ENCODE assay signal across 20 mouse cellular contexts in the genomic region with DNA sequence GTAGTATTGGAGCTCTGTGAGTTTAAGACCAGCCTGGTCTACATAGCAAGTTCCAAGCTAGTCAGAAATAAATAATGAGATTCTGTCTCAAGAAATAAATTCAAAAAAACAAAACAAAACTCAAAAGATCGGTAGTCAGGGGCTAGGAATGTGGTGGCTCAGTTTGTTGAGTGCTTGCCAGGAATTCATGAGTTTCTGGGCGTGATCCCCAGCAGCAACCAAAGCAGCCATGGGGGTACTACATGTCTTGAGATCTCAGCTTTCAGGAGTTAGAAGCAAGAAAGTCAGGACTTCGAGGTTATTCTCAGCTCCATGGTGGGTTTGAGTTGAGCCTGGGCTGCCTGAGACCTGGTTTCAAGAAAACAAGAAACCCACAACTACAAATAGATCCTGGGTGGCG. TPM values are rescaled to one million over a fixed set of nuclear protein-coding genes. Genes with fewer than 3 reads are reported as not detected.
A peak's percentile ranks its signal among the peaks of the same experiment; 100 is the strongest.
DNase-seq lines count a peak whose midpoint lies in the region; ATAC-seq and TF ChIP-seq lines count a peak whose summit lies in the region.
"Had no signal": no experiment of that assay in that cellular context is flagged by ENCODE, and none has a peak within 500 bp of the region (broad histone marks: within the 10 kb centered on the region; RNA-seq: fewer than 3 reads in every experiment).

No protein-coding gene starts in this region.

- peak overlapping the region; percentile 45 for H3K4me2 ChIP-seq in myocyte (ENCODE audit: low read depth)
- H3K4me2 ChIP-seq: embryonic facial prominence, embryonic 12.5 days; forebrain, embryonic 13.5 days; heart, embryonic 13.5 days; hindbrain, embryonic 12.5 days had no signal

- no peaks in the 10 kb centered on the region for H3K36me3 ChIP-seq in myocyte (ENCODE audit: control insufficient read depth, insufficient read depth)
- H3K36me3 ChIP-seq: embryonic facial prominence, embryonic 12.5 days; heart, embryonic 13.5 days; hindbrain, embryonic 12.5 days had no signal

- H3K4me3 ChIP-seq in myocyte = no peak overlapping the region
- H3K4me3 ChIP-seq: embryonic facial prominence, embryonic 12.5 days; forebrain, embryonic 13.5 days; heart, embryonic 13.5 days; hindbrain, embryonic 12.5 days had no signal

- no peak for TF ChIP-seq POLR2A in myocyte (IDR thresholded peaks at IDR 0.05; ENCODE audit: insufficient read length, low read depth)

- TF ChIP-seq CTCF in Patski (IDR thresholded peaks at IDR 0.05) = no peak

- POLR2A ChIA-PET in Patski (lab: Charles Lee) = no interaction called here

- CTCF ChIA-PET in Patski (lab: Charles Lee) = no interaction called here

- no peak overlapping the region for H3ac ChIP-seq in myocyte (ENCODE audit: control insufficient read depth, insufficient read length)

- peak; percentile 61 for ATAC-seq in Patski
- ATAC-seq: forebrain, embryonic 13.5 days; forebrain, postnatal 0 days; hindbrain, embryonic 16.5 days had no signal

- in situ Hi-C loops in Patski (cut with MboI; ENCODE audit: low pct_unique_long_range_greater_than_20kb) = loop anchor here (10.0 kb wide), 1 partner anchor 103 kb away; no protein-coding TSS in a partner anchor

- H3K27me3 ChIP-seq in Patski (no peaks in the 10 kb centered on the region), myocyte (ENCODE audit: control insufficient read depth, insufficient read depth, insufficient read length) (no peaks in the 10 kb centered on the region)
- H3K27me3 ChIP-seq: CH12.LX; embryonic facial prominence, embryonic 12.5 days; forebrain, embryonic 13.5 days; heart, embryonic 13.5 days; hindbrain, embryonic 12.5 days had no signal

- H3K79me2 ChIP-seq in myocyte (ENCODE audit: control insufficient read depth, insufficient read depth) = no peaks in the 10 kb centered on the region

- peak; percentile 2 for DNase-seq in adrenal gland, postnatal 25 days
- no peak for DNase-seq in adrenal gland, postnatal 4 days (ENCODE audit: low spot score in 2 of 2)
- DNase-seq in lung, postnatal 10 days = peak; percentile 25
- DNase-seq in lung, adult 18-20 months = no peak
- peak; percentile 27 for DNase-seq in Patski (ENCODE audit: low read depth, low spot score)
- DNase-seq in urinary bladder, adult 2 months (ENCODE audit: low spot score) = no peak
- no peak for DNase-seq in embryo, embryonic 11 days
- DNase-seq: adrenal gland, postnatal 10 days; forebrain, postnatal 0 days; gastrocnemius, postnatal 14 days; heart, postnatal 36 days had no signal

TF ChIP-seq in myocyte, 11 proteins besides CTCF, POLR2A, EP300 and RAD21:
- TF ChIP-seq MYOG (IDR thresholded peaks at IDR 0.05; ENCODE audit: control insufficient read depth in 1 of 3, insufficient read depth in 1 of 3, insufficient read length in 2 of 3, low read depth in 2 of 3) (no peak), USF1 (IDR thresholded peaks at IDR 0.05; ENCODE audit: low read depth) (no peak), TCF12 (IDR thresholded peaks at IDR 0.05; ENCODE audit: insufficient read depth, poor library complexity, severe bottlenecking) (no peak), REST (IDR thresholded peaks at IDR 0.05; ENCODE audit: insufficient read depth, insufficient read length) (no peak), MAX (IDR thresholded peaks at IDR 0.05; ENCODE audit: low read depth) (no peak), POLR2AphosphoS2 (IDR thresholded peaks at IDR 0.05; ENCODE audit: insufficient read length, low read depth) (no peak), MYOD1 (IDR thresholded peaks at IDR 0.05; ENCODE audit: control insufficient read depth in 1 of 3, insufficient read length in 2 of 3, low read depth in 2 of 3) (no peak), SRF (IDR thresholded peaks at IDR 0.05; ENCODE audit: control insufficient read depth, insufficient read length, low read depth) (no peak), E2F4 (IDR thresholded peaks at IDR 0.05; ENCODE audit: insufficient read depth) (no peak), TCF3 (IDR thresholded peaks at IDR 0.05; ENCODE audit: insufficient read length, low read depth) (no peak), CEBPB (IDR thresholded peaks at IDR 0.05; ENCODE audit: insufficient read depth, poor library complexity, severe bottlenecking) (no peak)

RNA-seq across cellular contexts. Expression of a gene that starts 27.0 kb away (rescaled TPM):
- total RNA-seq in adrenal gland, postnatal 25 days (2021) = not detected in 2 replicates
- total RNA-seq in adrenal gland, postnatal 4 days (2021) = 10 to 100 TPM in 1 of 2 experiments, not detected in 1; 82.1 TPM
- 13.3 TPM for polyA plus RNA-seq in Patski (2021)
- not detected for polyA plus RNA-seq in myocyte (2012; fragmentation: generic; extraction: Trizol)
- polyA plus RNA-seq in urinary bladder, adult 2 months (2012; rRNA removed) = not detected in 2 replicates
- total RNA-seq: CH12.LX; common myeloid progenitor, adult 5-6 weeks; forebrain, postnatal 0 days; gastrocnemius, adult 18-20 months; gastrocnemius, postnatal 14 days; heart, postnatal 36 days had no signal
- polyA plus RNA-seq: embryonic facial prominence, embryonic 12.5 days; forebrain, embryonic 13.5 days; forebrain, postnatal 0 days; heart, embryonic 13.5 days had no signal

Comparison
In these comparisons a context has a peak if more than half of its experiments do, and no peak if none do; other contexts are left out.
1. DNase-seq: peak in adrenal gland, postnatal 25 days (single experiment), lung, postnatal 10 days (single experiment) and Patski (single experiment); none in adrenal gland, postnatal 4 days (0 of 2), lung, adult 18-20 months (0 of 2), urinary bladder, adult 2 months (single experiment) and embryo, embryonic 11 days (single experiment).
2. RNA of a gene that starts 27.0 kb away (polyA plus RNA-seq): 13.3 TPM in Patski (single experiment); not detected in myocyte (single experiment) and not detected in urinary bladder, adult 2 months; every median in the first group is over 10 times any median in the second.